Mouse (Mus musculus) forebrain, postnatal 0 days (tissue): ENCODE measurements around the gene Slain2. TPM values are rescaled to one million over a fixed set of nuclear protein-coding genes. Genes with fewer than 3 reads are reported as not detected.
A peak's percentile ranks its signal among the peaks of the same experiment; 100 is the strongest.

Experiments
- ATAC-seq: fragments of 200-750 bp; cut with Nextera tagmentation; 2 replicates; pipeline ENCODE4 v1.8.0; 2017; ENCODE audit warnings: mild to moderate bottlenecking, moderate library complexity
- DNase-seq: peaks from one replicate; pipeline ENCODE4 v3.0.0-alpha.2; 2015
- H3K27ac ChIP-seq: fragments of 300-500 bp; sonication (generic); 2 replicates; pipeline ENCODE4 v1.5.1; 2014; ENCODE audit warnings: low read depth, mild to moderate bottlenecking, antibody characterized with exemption, low read length, moderate library complexity, mixed read lengths
- H3K27me3 ChIP-seq: fragments of 300-500 bp; sonication (generic); 2 replicates; pipeline ENCODE4 v1.6.1; 2014; ENCODE audit warnings: mild to moderate bottlenecking, low read length, mixed read lengths; ENCODE audit not compliant: insufficient read depth
- H3K36me3 ChIP-seq: fragments of 300-500 bp; sonication (generic); 2 replicates; pipeline ENCODE4 v1.6.1; 2014; ENCODE audit warnings: mild to moderate bottlenecking, moderate library complexity; ENCODE audit not compliant: insufficient read depth
- H3K4me1 ChIP-seq: fragments of 300-500 bp; sonication (generic); 2 replicates; pipeline ENCODE4 v1.6.1; 2014; ENCODE audit warnings: antibody characterized with exemption; ENCODE audit not compliant: insufficient read depth
- H3K4me2 ChIP-seq: fragments of 300-500 bp; sonication (generic); 2 replicates; pipeline ENCODE4 v1.6.1; 2014; ENCODE audit warnings: low read depth, mild to moderate bottlenecking, moderate library complexity
- H3K4me3 ChIP-seq: fragments of 300-500 bp; sonication (generic); 2 replicates; pipeline ENCODE4 v1.5.1; 2014; ENCODE audit warnings: low read depth, low read length, mixed read lengths
- H3K9ac ChIP-seq: fragments of 300-500 bp; sonication (generic); 2 replicates; pipeline ENCODE4 v1.6.1; 2014; ENCODE audit warnings: mild to moderate bottlenecking
- H3K9me3 ChIP-seq: fragments of 300-500 bp; sonication (generic); 2 replicates; pipeline ENCODE4 v1.6.1; 2016; ENCODE audit warnings: low read length
- CTCF ChIP-seq: sonication (generic); IDR thresholded peaks from 2 replicates; pipeline ENCODE4 v1.5.1; 2016; ENCODE audit warnings: antibody characterized with exemption, control low read depth, low read depth
- WGBS: fragments of 180-500 bp; shearing (Covaris S2); extraction: QIAGEN DNeasy Blood & Tissue Kit; methylation state at CpG from one replicate; pipeline ENCODE4 v1.1.7; 2014; 5-methylcytosine and 5-hydroxymethylcytosine counted together
- polyA plus RNA-seq: library from polyadenylated mRNA; unstranded; fragments of >200 nt; fragmentation: Nextera tagmentation; extraction: Ambion mirVana; gene quantifications from 2 replicates; pipeline ENCODE4 v1.2.1, GENCODE M21; 2015
- total RNA-seq: library from RNA; depleted of rRNA; stranded (reverse); fragments of >200 nt; gene quantifications from 2 replicates; pipeline ENCODE4 v1.2.3, GENCODE M21; 2014; rRNA removed

Slain2 gene
- total RNA-seq (43.4 and 48.2 TPM in 2 replicates), polyA plus RNA-seq (11.3 and 12.7 TPM in 2 replicates)

- H3K4me1 ChIP-seq = peaks cover 15% of the 10 kb centered on the region
- H3K4me2 ChIP-seq = peak within 1 kb of the TSS; percentile 57
- ATAC-seq (peak; percentile 94), DNase-seq (peak; percentile 94)
- TF ChIP-seq CTCF = peak; percentile 78
- 4% methylated on average over 81 of the region's 83 CpGs for WGBS
- no peaks in the 10 kb centered on the region for H3K36me3 ChIP-seq
- H3K4me3 ChIP-seq = peak within 1 kb of the TSS; percentile 87
- H3K9me3 ChIP-seq = no peaks in the 10 kb centered on the region
- peak within 1 kb of the TSS; percentile 98 for H3K27ac ChIP-seq
- H3K9ac ChIP-seq = peak within 1 kb of the TSS; percentile 97
- no peaks in the 10 kb centered on the region for H3K27me3 ChIP-seq
These were observed at the start of gene Slain2 for GRCm38 (mm10) chr5:72913648-72914557. Gene Slain2, plus strand, starts transcription at chr5:72914304.

GRCm38 (mm10) chr5:72864654-72865178 lies 49.4 kb upstream of the Slain2 start:
- Histone ChIP-seq H3K27me3 (peaks cover 14% of the 10 kb centered on the region; the same call in 1 of the 2 replicates), H3K27ac (no peak overlapping the region), H3K9ac (no peak overlapping the region), H3K4me1 (peaks cover 5% of the 10 kb centered on the region; the same call in 1 of the 2 replicates), H3K4me2 (no peak overlapping the region), H3K36me3 (no peaks in the 10 kb centered on the region), H3K4me3 (no peak overlapping the region), H3K9me3 (no peaks in the 10 kb centered on the region)
- no peak for TF ChIP-seq CTCF
- 84% methylated on average over 3 of the region's 3 CpGs for WGBS
- ATAC-seq = no peak
- no peak for DNase-seq

GRCm38 (mm10) chr5:72866260-72866905 lies 47.7 kb upstream of the Slain2 start:
- ATAC-seq (no peak), DNase-seq (no peak)
- Histone ChIP-seq H3K4me3 (no peak overlapping the region), H3K9ac (no peak overlapping the region), H3K4me1 (peaks cover 5% of the 10 kb centered on the region; the same call in 1 of the 2 replicates), H3K27ac (no peak overlapping the region), H3K27me3 (peaks cover 14% of the 10 kb centered on the region; the same call in 1 of the 2 replicates), H3K9me3 (no peaks in the 10 kb centered on the region), H3K36me3 (no peaks in the 10 kb centered on the region), H3K4me2 (no peak overlapping the region)
- no peak for TF ChIP-seq CTCF
- WGBS = 66% methylated on average over 6 of the region's 6 CpGs

GRCm38 (mm10) chr5:72867036-72867672 lies 47.0 kb upstream of the Slain2 start:
- Histone ChIP-seq H3K9me3 (no peaks in the 10 kb centered on the region), H3K36me3 (no peaks in the 10 kb centered on the region), H3K27me3 (peaks cover 14% of the 10 kb centered on the region; the same call in 1 of the 2 replicates), H3K9ac (0 out of 2 replicates have a peak overlapping the region, but pooled peaks have one; percentile 22), H3K4me3 (peak overlapping the region; percentile 47), H3K4me2 (peak overlapping the region; percentile 93), H3K27ac (no peak overlapping the region), H3K4me1 (peaks cover 5% of the 10 kb centered on the region; the same call in 1 of the 2 replicates)
- ATAC-seq (no peak), DNase-seq (no peak)
- 30% methylated on average over 16 of the region's 16 CpGs for WGBS
- TF ChIP-seq CTCF = no peak

- H3K27ac ChIP-seq = no peak within 1 kb of the TSS
- no peaks in the 10 kb centered on the region for H3K9me3 ChIP-seq
- H3K4me3 ChIP-seq = peak within 1 kb of the TSS; percentile 47
- H3K9ac ChIP-seq = peak within 1 kb of the TSS; percentile 40
- peak within 1 kb of the TSS; percentile 93 for H3K4me2 ChIP-seq
- no peak for TF ChIP-seq CTCF
- H3K4me1 ChIP-seq = peaks cover 5% of the 10 kb centered on the region; the same call in 1 of the 2 replicates
- peaks cover 14% of the 10 kb centered on the region; the same call in 1 of the 2 replicates for H3K27me3 ChIP-seq
- no peaks in the 10 kb centered on the region for H3K36me3 ChIP-seq
- ATAC-seq (peak; percentile 88), DNase-seq (peak; percentile 54)
- under 1% methylated on average over 54 of the region's 60 CpGs for WGBS
These were observed 45.8 kb upstream of the Slain2 start, which contains the start of gene Tec for GRCm38 (mm10) chr5:72868091-72868875. Gene Tec, minus strand, starts transcription at chr5:72868483.
